Mouse (Mus musculus) E14TG2a.4 (cell line): Measurements from ENCODE around the gene Sertad3.

ENCODE experiments used
- CTCF ChIP-seq: conservative IDR thresholded peaks from 2 replicates; pipeline ENCODE4 v1.5.1; 2014; ENCODE audit warnings: low read length
- NANOG ChIP-seq: IDR thresholded peaks from 2 replicates; pipeline ENCODE4 v1.6.1; 2014; ENCODE audit warnings: borderline replicate concordance, low read length, mixed read lengths
- POU5F1 ChIP-seq: IDR thresholded peaks from 2 replicates; pipeline ENCODE4 v1.6.1; 2014; ENCODE audit warnings: low read length, borderline replicate concordance

DNA sequence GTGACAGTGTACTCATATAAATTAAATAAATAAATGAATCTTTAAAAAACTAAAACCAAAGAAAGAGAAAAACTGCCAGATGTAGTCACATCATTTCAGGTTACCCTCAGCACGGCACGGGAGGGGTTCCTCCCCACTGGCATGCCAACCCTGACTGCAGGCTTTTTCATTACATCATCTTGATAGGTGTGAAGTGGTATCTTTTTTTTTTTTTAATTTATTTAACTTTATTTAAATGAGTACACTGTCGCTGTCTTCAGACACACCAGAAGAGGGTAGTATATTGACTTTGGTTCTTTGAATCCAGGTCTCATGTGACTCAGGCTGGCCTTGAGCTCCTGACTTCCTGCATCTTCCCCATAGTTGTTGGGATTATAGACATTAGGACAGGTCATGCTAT lies 18.3 kb upstream of the Sertad3 start:
- no peak for TF ChIP-seq CTCF
- no peak for TF ChIP-seq NANOG
- TF ChIP-seq POU5F1: no peak
